Mouse (Mus musculus): ENCODE measurements around the gene Usp33.

Usp33 gene

DNA sequence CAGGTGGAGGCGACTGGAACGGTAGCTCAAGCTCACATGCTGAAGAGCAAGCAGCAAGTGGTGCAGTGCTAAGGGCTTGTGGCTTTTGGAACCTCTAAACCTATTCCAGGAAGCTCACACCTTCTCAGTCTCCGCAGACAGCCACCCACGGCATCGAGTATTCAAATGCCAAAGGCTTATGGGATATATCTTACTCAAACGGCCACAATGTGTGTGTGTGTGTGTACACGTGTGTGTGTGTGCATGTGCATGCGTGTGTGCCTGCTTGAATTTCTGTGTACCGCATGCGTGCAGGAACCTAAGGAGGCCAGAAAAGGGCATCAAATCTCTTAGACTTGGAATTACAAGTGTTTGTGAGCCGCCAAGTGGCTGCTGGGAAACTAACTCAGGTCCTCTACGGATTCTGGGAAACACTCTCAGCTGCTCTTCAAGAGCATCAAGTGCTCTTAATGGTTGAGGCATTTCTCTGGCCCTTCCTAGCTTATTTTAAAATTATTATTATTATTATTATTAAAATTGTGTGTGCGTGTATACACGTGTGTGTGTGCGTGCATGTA, 3.2 kb upstream of the Usp33 start:
- DNase-seq (ENCODE audit: low read depth), result peak; percentile 61

DNA sequence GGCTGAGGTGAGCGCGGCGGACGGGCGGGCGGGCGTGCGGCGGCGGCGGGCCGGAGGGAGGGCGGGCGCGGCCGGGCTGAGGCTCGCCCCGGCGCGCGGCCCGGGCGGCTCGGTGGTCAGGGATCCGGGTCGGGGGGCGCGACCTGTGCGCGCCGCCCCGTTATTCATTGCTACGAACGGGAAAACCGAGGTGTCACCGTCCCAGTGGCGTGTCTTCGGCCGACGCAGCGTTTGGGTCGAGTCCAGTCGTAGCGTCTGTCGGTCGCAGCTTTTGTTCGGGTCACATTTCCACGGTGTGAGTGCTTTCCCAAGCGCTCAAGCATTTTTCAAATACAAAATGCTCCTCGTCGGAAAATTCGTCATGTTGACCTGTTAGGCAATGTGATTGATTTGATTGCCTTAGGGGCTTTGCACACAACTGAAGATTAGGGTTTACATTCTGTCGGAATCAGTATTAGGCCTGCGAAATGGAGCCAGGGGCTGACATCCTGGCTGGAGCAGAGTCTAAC, 409 bp downstream of the Usp33 start:
- peak; percentile 59 for DNase-seq (ENCODE audit: low read depth)

DNA sequence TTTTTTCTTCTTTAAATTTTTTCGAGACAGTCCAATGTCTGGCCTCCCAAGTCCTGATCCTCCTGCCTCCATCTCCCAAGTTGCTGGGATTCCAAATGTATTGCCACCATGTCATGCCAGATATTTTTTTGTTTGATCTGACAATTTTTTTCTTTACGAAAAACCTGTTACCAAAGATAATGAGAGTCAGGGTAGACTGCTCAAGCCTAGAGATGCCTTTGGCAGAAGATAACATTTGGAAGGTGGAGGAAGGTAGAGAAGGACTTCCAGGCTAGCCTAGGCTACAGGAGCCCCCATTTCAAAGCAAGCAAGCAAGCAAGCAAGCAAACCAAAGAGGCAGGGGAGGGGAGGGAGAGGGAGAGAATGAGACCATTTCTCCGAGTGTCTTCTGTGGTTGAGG, 949 bp downstream of the Usp33 start:
- no peak for DNase-seq (ENCODE audit: low read depth)

- DNase-seq (ENCODE audit: low read depth), result no peak
Observed at GRCm38 (mm10) chr3:152348011-152348830, 1.9 kb downstream of the Usp33 start.

- no peak for DNase-seq (ENCODE audit: low read depth)
Observed at GRCm38 (mm10) chr3:152350431-152350830, 4.2 kb downstream of the Usp33 start.

GRCm38 (mm10) chr3:152350966-152351365, 4.7 kb downstream of the Usp33 start:
- DNase-seq (ENCODE audit: low read depth), result no peak

DNA sequence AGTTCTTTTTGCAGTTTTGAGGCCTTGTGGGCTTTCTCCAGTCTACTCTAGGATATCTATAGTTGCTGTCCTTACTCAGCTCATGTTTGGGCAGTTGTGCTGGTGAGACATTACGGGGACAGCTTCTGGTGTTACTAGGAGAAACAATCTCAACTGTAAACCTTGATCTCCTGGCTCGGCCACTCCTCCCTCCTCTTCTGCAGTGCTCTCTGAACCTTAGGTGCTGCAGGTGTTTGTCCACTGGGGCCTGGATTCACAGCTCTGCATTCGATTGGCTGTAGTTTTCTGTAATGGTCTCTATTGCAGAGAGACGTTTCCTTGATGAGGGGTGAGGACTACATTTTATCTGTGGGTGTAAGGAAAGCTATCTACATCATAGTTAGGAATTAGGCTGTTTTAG, 6.0 kb downstream of the Usp33 start:
- DNase-seq (ENCODE audit: low read depth), result no peak

GRCm38 (mm10) chr3:152353434-152354177, 7.3 kb downstream of the Usp33 start:
- no peak for DNase-seq (ENCODE audit: low read depth)

- DNase-seq (ENCODE audit: low read depth), result peak; percentile 65
Observed at GRCm38 (mm10) chr3:152355361-152355760, 9.1 kb downstream of the Usp33 start.

DNA sequence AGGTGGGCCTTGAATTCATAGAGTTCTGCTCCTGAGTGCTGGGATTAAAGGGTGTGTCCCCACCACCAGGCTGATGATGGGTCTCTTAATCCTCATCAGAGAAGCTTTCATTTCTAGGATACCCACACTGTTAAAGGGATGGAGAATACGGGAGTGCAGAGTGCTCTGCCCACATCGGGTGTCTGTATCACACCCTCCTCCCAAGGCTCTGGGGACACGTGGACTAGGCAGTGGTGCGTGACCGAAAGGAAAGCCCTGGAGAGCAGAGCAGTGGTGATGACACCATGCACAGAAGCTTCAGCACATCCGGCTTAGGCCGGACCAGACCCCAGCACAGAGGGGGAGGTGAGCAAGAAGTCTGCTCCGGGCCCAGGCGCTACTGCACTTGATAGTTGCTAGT, 10.5 kb downstream of the Usp33 start:
- DNase-seq (ENCODE audit: low read depth), result no peak

- no peak for DNase-seq (ENCODE audit: low read depth)
Observed at GRCm38 (mm10) chr3:152359151-152359550, 12.9 kb downstream of the Usp33 start.

DNA sequence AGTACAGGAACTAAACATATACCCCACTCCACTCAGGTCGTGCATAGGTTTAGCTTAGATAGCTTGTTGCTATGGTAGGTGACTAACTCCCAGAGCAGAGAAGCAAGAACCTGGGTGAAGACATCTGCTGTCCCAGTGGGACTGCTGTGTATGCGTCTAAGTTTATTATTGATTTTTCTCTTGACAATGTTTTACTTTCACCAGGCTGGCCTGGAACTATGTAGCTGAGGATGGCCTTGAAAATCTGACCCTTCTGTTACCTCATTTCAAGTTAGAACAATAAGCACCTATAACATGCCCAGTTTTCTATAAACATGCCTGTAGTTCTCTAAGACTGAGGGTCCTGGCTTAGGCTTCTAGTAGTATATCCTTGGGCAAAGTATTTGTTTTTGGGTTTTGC, 17.9 kb downstream of the Usp33 start:
- DNase-seq (ENCODE audit: low read depth), result no peak

DNA sequence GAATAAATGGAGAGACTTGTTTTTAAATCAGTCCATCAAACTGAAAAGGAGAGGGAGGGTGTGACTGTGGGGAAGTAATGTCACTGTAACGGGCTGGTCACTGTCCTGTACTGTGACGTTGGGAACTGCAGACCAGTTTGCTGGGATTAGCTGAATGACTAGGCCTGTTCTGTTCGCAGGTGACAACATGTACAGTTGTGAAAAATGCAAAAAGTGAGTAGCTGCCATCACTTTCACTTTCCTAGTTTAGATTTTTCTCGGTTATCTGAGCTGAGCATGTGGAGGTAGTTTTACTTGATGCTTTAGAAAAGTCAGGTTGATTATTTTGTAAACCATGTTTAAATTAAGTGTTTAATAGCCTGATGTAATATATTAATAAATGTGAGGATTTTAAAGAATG, 29.8 kb downstream of the Usp33 start:
- no peak for DNase-seq (ENCODE audit: low read depth)

GRCm38 (mm10) chr3:152384106-152384505, 37.8 kb downstream of the Usp33 start:
- no peak for DNase-seq (ENCODE audit: low read depth)

DNA sequence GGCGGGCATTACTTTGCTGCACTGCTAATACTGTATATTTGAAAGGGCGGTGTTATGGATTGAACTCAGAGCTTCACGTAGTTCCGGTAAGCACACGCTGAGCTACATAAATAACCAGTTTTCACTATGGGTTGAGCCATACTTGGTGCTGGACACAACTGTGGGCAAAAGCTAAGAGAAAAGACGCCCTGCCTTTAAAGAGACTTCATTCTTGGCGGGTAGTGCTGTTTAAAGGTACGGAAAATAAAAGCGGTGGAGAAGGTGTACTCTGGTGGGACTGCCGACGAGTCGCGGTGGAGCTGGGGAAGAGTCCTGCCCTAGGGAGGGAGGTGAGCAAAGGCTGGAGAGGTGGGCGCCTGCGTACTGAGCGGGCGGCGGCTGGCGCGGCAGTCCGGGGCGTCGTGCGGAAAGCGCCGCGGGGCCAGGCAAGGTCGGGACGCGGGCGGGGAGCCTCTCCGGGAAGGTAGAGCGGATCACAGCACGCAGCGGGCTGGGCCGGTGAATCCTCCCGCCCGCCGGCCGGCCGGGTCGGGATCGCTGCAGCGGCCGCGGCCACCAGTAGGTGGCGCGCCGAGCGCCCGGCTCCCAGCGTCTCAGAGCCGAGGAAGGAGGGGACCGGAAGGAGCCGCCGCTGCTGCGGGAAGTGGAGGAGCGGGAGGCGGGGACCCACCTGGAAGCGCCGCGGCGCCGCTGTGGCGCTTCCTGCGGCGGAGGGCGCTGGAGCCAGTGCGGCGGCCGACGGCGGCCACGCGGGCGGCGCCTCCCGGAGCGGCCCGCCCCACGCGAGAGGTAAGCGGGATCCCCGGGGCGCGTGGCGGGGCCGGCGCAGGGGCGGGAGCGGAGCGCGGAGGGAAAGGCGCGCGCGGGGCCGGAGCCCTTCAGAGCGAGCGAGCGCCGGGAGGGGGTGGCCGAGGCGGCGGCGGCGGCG, 49.3 kb downstream of the Usp33 start, which contains the start of gene Zzz3:
Gene Zzz3, plus strand, starts transcription at position 124 of the 928 bp plus-strand sequence.
- peak; percentile 94 for DNase-seq (ENCODE audit: low read depth)

DNA sequence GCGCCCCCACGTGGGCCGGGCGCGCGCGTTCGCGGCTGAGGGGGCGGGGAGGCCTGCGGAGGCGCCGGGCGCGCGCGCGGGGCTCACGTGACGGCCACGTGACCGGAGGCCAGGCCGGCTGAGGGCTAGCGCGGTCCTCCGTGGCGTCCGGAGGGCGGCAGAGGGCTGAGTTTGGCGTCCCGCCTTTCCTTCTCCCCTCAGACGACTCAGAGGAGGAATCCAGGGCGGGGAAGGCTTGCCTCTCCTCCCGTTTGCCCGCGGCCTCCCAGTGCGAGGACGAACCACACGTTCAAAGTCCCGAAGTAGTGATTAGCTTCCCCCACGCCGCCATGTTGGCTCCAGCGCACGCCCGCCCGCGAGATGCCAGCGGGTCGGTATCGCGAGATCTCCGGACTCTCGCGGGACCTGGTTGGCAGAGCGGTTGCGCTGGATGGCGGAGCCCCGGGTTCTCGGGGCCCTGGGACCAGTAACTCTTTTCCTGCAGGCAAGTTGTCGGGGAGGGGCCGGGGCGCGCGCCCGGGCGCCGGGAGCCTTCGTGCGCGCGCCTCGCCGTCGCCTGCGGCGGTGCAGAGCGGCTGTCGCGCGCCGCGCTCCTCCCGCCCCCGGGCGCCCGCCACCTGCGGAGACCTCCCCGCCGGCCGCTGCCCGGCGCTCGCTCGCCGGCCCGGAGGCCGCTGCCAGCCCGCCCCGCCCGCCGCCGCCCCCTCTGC, 50.2 kb downstream of the Usp33 start:
- DNase-seq (ENCODE audit: low read depth), result peak; percentile 99

DNA sequence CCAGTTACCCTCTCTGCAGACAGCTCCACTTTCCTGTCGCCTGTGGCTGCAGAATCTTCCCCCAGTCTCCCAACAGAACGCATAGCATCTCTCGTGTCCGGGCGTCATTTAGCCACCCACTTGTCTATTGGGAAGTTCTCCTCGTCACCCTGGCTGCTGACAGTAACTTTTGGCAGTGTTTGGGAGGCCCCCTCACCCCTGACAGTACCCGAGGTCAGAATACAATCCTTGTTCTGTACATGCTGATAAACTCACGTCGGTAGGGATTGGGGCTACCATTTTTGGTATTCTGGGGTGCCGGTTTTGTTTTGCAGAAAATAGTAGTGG, 50.7 kb downstream of the Usp33 start:
- peak; percentile 55 for DNase-seq (ENCODE audit: low read depth)

DNA sequence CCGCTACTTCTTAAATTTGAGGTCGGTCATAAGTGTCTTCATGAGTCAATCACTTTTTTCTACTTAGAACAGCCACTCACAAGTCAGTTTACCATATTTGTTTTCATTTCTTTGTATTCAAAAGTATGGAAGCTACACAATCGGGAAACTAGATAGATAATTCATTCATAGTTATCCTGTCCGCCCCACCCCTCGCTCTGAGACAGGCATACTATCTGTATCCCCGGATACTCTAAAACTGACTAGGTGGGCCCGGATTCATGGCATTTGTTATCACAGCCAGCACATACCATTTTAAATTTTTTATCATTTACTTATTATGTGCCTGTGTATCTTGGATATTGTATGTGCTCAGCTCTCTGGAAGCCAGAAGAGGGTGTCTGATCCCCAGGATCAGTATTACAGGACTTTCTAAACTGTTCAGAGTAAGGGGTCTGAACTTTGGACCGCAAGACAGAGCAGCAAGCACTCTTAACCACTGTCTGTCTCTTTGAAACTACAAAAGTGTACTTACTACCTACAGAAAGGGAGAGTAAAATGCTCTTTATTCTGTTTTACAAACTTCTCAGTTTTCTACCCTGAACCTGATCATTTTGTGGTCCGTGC, 51.2 kb downstream of the Usp33 start:
- no peak for DNase-seq (ENCODE audit: low read depth)

GRCm38 (mm10) chr3:152400441-152400840, 54.2 kb downstream of the Usp33 start:
- DNase-seq (ENCODE audit: low read depth), result no peak

GRCm38 (mm10) chr3:152400875-152401274, 54.6 kb downstream of the Usp33 start:
- no peak for DNase-seq (ENCODE audit: low read depth)

All from naive thymus-derived CD4-positive, alpha-beta T cell, adult 2 months (primary cell).